Mouse (Mus musculus): ENCODE measurements around the gene Rrp7a.

DNA sequence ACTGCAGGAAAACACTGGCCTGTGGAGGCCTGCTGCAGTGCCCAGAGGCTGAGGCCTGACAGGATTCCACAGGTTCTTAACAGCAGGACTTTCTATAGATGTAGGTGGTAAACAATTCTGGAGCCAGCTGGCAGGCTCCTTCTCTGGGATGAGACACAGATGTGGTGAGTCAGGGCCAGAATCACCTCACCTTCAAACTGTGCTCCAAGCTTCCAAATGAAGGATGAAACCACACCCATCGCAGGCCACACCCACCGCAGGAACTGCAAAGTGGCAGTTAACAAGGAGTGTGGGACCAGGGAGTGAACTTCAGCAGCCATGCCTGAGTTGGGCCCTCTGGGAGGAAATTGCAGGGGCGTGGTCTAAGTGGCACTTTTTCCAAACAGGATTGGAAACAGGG, 31.7 kb downstream of the Rrp7a start:
- no peak for TF ChIP-seq ZC3H11A (IDR thresholded peaks at IDR 0.05; ENCODE audit: borderline replicate concordance, low read depth, low read length)
- no peak for TF ChIP-seq ZNF384 (IDR thresholded peaks at IDR 0.05; ENCODE audit: low read depth, low read length)
- no peak for TF ChIP-seq HCFC1 (IDR thresholded peaks at IDR 0.05; ENCODE audit: borderline replicate concordance, insufficient read depth, low read length)

Data from ES-E14 (cell line).